Mouse (Mus musculus) stomach, embryonic 14.5 days (tissue): ENCODE measurements at regions not wholly inside any gene's neighbourhood (a gene's known extent, or its start where the extent isn't known, plus 50 kb on each side); places are given as distances from the start of the nearest gene placed in this dataset.

Experiments
- ATAC-seq: fragments of 200-750 bp; cut with Nextera tagmentation; 2 replicates; pipeline ENCODE4 v1.8.0; 2017; ENCODE audit warnings: low read depth, moderate TSS enrichment; ENCODE audit not compliant: insufficient number of reproducible peaks, insufficient read depth, low FRiP score
- H3K27ac ChIP-seq: fragments of 300-500 bp; sonication (generic); 2 replicates; pipeline ENCODE4 v1.5.1; 2014; ENCODE audit warnings: mild to moderate bottlenecking, low read length, moderate library complexity, mixed read lengths
- H3K27me3 ChIP-seq: fragments of 300-500 bp; sonication (generic); 2 replicates; pipeline ENCODE4 v1.6.1; 2014; ENCODE audit warnings: low read length, control low read depth, mixed read lengths; ENCODE audit not compliant: control insufficient read depth, insufficient read depth
- H3K36me3 ChIP-seq: fragments of 300-500 bp; sonication (generic); 2 replicates; pipeline ENCODE4 v1.6.1; 2014; ENCODE audit warnings: mild to moderate bottlenecking, control low read depth, low read length, moderate library complexity, mixed read lengths; ENCODE audit not compliant: control insufficient read depth, insufficient read depth
- H3K4me1 ChIP-seq: fragments of 300-500 bp; sonication (generic); 2 replicates; pipeline ENCODE4 v1.6.1; 2014; ENCODE audit warnings: low read length, control low read depth, mixed read lengths; ENCODE audit not compliant: control insufficient read depth, insufficient read depth
- H3K4me2 ChIP-seq: fragments of 300-500 bp; sonication (generic); replicated peaks from 2 replicates; pipeline ENCODE4 v1.6.1; 2014; ENCODE audit warnings: low read depth, low read length, control low read depth
- H3K4me3 ChIP-seq: fragments of 300-500 bp; sonication (generic); 2 replicates; pipeline ENCODE4 v1.5.1; 2014; ENCODE audit warnings: low read depth, low read length, control low read depth
- H3K9ac ChIP-seq: fragments of 300-500 bp; sonication (generic); replicated peaks from 2 replicates; pipeline ENCODE4 v1.6.1; 2014; ENCODE audit warnings: low read depth, mild to moderate bottlenecking, control low read depth, low read length, moderate library complexity, mixed read lengths
- H3K9me3 ChIP-seq: fragments of 300-500 bp; sonication (generic); 2 replicates; pipeline ENCODE4 v1.6.1; 2016; ENCODE audit warnings: low read depth, low read length, control low read depth; ENCODE audit not compliant: control insufficient read depth
- WGBS: fragments of 180-500 bp; shearing (Covaris S2); extraction: QIAGEN DNeasy Blood & Tissue Kit; methylation state at CpG from one replicate; pipeline ENCODE4 v1.1.7; 2014; 5-methylcytosine and 5-hydroxymethylcytosine counted together

GRCm38 (mm10) chr11:12757677-12758076 is 292.9 kb upstream of the Cobl start:
- no peak for ATAC-seq
- WGBS, result 77% methylated on average over 1 of the region's 1 CpGs

DNA sequence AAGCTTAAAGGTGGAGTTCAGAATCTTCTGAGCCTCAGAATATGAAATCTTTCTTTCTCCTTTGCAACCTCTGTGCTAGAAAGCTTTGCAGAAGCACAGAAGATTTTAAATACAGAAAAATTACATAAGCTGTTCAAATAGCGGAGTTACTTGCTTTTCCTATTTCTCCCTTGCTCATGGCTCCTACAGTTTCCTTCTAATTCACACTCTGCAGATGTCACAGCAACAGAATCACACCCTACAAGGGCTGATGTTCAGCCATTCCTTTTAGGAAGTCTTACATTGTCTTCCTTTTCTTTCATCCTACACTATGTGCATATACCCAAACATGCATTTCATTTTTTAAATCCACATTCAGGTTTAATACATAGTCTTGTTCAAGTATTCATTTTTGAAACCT is 285.3 kb upstream of the Cobl start:
- Histone ChIP-seq H3K9ac (no peak overlapping the region), H3K9me3 (no peaks in the 10 kb centered on the region), H3K36me3 (no peaks in the 10 kb centered on the region), H3K27me3 (no peaks in the 10 kb centered on the region), H3K4me2 (no peak overlapping the region), H3K4me1 (no peaks in the 10 kb centered on the region), H3K27ac (no peak overlapping the region), H3K4me3 (no peak overlapping the region)
- ATAC-seq, result no peak
- 97% methylated on average over 1 of the region's 1 CpGs for WGBS

More at GRCm38 (mm10) chr11:12757677-12758076, 292.9 kb upstream of the Cobl start:
- no peaks in the 10 kb centered on the region for H3K36me3 ChIP-seq
- no peaks in the 10 kb centered on the region for H3K4me1 ChIP-seq
- no peak overlapping the region for H3K4me3 ChIP-seq
- H3K9ac ChIP-seq, result no peak overlapping the region
- no peak overlapping the region for H3K27ac ChIP-seq
- H3K27me3 ChIP-seq, result no peaks in the 10 kb centered on the region
- no peaks in the 10 kb centered on the region for H3K9me3 ChIP-seq
- no peak overlapping the region for H3K4me2 ChIP-seq

DNA sequence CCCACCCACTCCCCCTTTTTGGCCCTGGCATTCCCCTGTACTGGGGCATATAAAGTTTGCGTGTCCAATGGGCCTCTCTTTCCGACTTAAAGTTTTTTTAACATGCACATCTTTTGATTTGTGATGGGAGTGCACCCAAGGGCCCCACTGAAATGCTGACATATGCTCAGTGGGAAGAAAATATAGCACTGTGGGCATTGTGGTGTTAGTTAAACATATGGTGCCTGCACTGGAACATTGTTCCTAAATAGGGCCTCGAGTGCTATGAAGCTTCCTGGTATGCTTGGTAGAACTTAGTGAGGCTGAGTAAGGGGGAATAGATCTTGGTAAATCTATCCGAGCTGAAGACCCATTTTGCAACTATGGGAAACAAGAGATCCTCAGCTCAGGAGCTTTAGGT is 284.5 kb upstream of the Cobl start:
- Histone ChIP-seq H3K4me2 (no peak overlapping the region), H3K4me1 (no peaks in the 10 kb centered on the region), H3K9me3 (no peaks in the 10 kb centered on the region), H3K27me3 (no peaks in the 10 kb centered on the region), H3K27ac (no peak overlapping the region), H3K4me3 (no peak overlapping the region), H3K9ac (no peak overlapping the region), H3K36me3 (no peaks in the 10 kb centered on the region)
- 88% methylated on average over 4 of the region's 4 CpGs for WGBS
- no peak for ATAC-seq

DNA sequence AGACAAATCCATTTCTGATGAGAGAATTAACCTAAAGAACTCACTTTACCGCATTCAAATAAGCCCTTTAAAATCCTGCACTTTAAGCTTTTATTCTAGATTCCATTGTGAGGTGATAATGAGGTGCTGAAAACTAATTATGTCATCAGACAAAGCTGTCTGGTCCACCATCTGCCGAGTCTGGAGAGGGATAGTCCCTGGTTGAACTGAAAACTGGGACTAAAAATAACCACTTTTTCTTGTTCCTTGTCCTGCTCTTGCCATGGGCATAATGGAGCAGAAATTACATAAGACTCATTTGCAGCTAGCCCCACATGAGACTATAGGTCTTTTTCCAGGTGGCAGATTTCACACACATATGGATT is 277.4 kb upstream of the Cobl start:
- Histone ChIP-seq H3K9me3 (no peaks in the 10 kb centered on the region), H3K36me3 (no peaks in the 10 kb centered on the region), H3K27me3 (no peaks in the 10 kb centered on the region), H3K4me1 (no peaks in the 10 kb centered on the region), H3K9ac (no peak overlapping the region), H3K4me2 (no peak overlapping the region), H3K27ac (no peak overlapping the region), H3K4me3 (no peak overlapping the region)
- 61% methylated on average over 2 of the region's 2 CpGs for WGBS
- ATAC-seq, result no peak

DNA sequence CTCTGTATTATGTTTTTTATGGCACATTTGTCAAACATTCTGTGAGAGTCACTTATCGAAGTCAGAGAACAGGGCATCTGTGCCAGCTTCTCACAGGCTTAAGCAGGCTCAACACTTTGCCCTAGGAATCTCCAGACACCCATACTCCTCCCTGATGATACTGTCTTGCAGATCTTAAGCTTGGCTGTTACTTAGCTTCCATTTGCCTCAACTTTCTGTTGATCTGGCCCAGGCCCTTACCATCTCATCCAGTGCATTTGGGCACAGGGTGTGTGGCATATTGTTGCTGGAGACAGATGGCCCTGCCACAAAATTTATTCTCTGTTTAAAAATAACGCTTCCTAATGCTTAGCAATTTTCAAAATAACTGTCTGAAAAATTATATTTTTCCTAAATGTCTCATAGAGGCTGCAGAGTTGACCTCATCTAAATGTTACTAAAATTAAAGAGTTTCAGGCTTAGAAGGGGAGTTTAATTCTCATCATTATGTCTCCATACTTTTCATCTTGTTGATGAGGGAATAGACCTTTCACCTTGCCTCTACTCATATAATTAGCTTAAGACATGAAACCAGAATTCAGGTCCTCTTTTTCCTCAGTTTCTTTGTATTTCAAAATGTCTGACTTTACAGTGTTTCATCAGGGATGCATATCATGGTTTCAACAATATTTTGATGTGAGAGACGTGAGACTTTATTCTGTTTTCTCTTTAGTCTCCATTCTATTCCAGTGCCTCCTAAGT is 276.8 kb upstream of the Cobl start:
- H3K36me3 ChIP-seq, result no peaks in the 10 kb centered on the region
- H3K9me3 ChIP-seq, result no peaks in the 10 kb centered on the region
- no peak for ATAC-seq
- no peak overlapping the region for H3K27ac ChIP-seq
- H3K27me3 ChIP-seq, result no peaks in the 10 kb centered on the region
- no peak overlapping the region for H3K9ac ChIP-seq
- no peaks in the 10 kb centered on the region for H3K4me1 ChIP-seq
- no peak overlapping the region for H3K4me2 ChIP-seq
- 85% methylated on average over 3 of the region's 3 CpGs for WGBS
- H3K4me3 ChIP-seq, result no peak overlapping the region

- ATAC-seq, result no peak
- Histone ChIP-seq H3K4me2 (no peak overlapping the region), H3K9me3 (no peaks in the 10 kb centered on the region), H3K27me3 (no peaks in the 10 kb centered on the region), H3K4me1 (no peaks in the 10 kb centered on the region), H3K4me3 (no peak overlapping the region), H3K36me3 (no peaks in the 10 kb centered on the region), H3K9ac (no peak overlapping the region), H3K27ac (no peak overlapping the region)
- WGBS, result 91% methylated on average over 1 of the region's 1 CpGs
Measured at GRCm38 (mm10) chr11:12734274-12734673, 269.5 kb upstream of the Cobl start.

GRCm38 (mm10) chr11:12727293-12727692 is 262.5 kb upstream of the Cobl start:
- H3K27ac ChIP-seq, result no peak overlapping the region
- no peak for ATAC-seq
- WGBS, result 91% methylated on average over 1 of the region's 1 CpGs

DNA sequence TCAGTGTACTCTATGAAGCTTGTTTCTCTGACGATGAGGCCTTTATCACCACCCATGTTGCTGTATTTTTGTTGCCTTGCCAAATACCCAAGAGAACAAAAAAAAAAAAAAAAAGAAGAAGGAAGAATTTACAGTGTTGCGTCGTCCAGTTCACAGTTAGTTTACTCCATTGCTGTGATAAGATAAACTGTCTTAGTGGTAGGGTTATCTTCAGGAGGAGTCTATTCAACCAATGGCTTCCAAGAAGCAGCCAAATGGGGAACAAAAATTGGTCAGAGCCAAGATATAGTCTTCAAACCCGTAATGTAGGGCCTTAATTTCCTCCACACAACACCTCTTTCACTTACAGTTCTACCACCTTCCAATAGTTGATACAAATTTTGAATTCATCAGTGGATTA is 261.7 kb upstream of the Cobl start:
- 82% methylated on average over 4 of the region's 4 CpGs for WGBS
- Histone ChIP-seq H3K27ac (no peak overlapping the region), H3K4me1 (no peaks in the 10 kb centered on the region), H3K4me2 (no peak overlapping the region), H3K9ac (no peak overlapping the region), H3K9me3 (no peaks in the 10 kb centered on the region), H3K36me3 (no peaks in the 10 kb centered on the region), H3K27me3 (no peaks in the 10 kb centered on the region), H3K4me3 (no peak overlapping the region)
- no peak for ATAC-seq

More at GRCm38 (mm10) chr11:12727293-12727692, 262.5 kb upstream of the Cobl start:
- no peaks in the 10 kb centered on the region for H3K4me1 ChIP-seq
- H3K27me3 ChIP-seq, result no peaks in the 10 kb centered on the region
- no peak overlapping the region for H3K4me2 ChIP-seq
- H3K4me3 ChIP-seq, result no peak overlapping the region
- H3K36me3 ChIP-seq, result no peaks in the 10 kb centered on the region
- H3K9me3 ChIP-seq, result no peaks in the 10 kb centered on the region
- no peak overlapping the region for H3K9ac ChIP-seq

GRCm38 (mm10) chr11:12722320-12722719 is 257.6 kb upstream of the Cobl start:
- no peak for ATAC-seq
- no peaks in the 10 kb centered on the region for H3K9me3 ChIP-seq
- no peak overlapping the region for H3K4me3 ChIP-seq
- H3K9ac ChIP-seq, result no peak overlapping the region
- no peak overlapping the region for H3K4me2 ChIP-seq
- no peaks in the 10 kb centered on the region for H3K36me3 ChIP-seq
- H3K27ac ChIP-seq, result no peak overlapping the region
- 23% methylated on average over 1 of the region's 1 CpGs for whole genome bisulfite sequencing
- no peaks in the 10 kb centered on the region for H3K4me1 ChIP-seq
- H3K27me3 ChIP-seq, result no peaks in the 10 kb centered on the region
